Comparison of ENCODE assay signal across 15 mouse cellular contexts in genomic region chr8:110918460-110918859, GRCm38 (mm10). TPM values are rescaled to one million over a fixed set of nuclear protein-coding genes. Genes with fewer than 3 reads are reported as not detected.
DNase-seq lines count a peak whose midpoint lies in the region; ATAC-seq and TF ChIP-seq lines count a peak whose summit lies in the region.
"Had no signal": no experiment of that assay in that cellular context is flagged by ENCODE, and none has a peak within 500 bp of the region (broad histone marks: within the 10 kb centered on the region; RNA-seq: fewer than 3 reads in every experiment).

No protein-coding gene starts in this region.

- no peaks in the 10 kb centered on the region for H3K27me3 ChIP-seq in kidney, adult 2 months (replicated peaks; ENCODE audit: control insufficient read depth, insufficient read depth, low read length)
- H3K27me3 ChIP-seq in liver, embryonic 12.5 days (replicated peaks): no peaks in the 10 kb centered on the region
- no peaks in the 10 kb centered on the region for H3K27me3 ChIP-seq in liver, embryonic 11.5 days (replicated peaks; ENCODE audit: control insufficient read depth, insufficient read depth, low read length)
- no peaks in the 10 kb centered on the region for H3K27me3 ChIP-seq in neural tube, embryonic 12.5 days (replicated peaks)
- no peaks in the 10 kb centered on the region; the same call in 1 of the 2 replicates for H3K27me3 ChIP-seq in splenic B cell, adult 2 months (ENCODE audit: control insufficient read depth, insufficient read depth, low read length, poor library complexity, severe bottlenecking)
- H3K27me3 ChIP-seq: forebrain, embryonic 15.5 days; heart, embryonic 13.5 days; hindbrain, embryonic 12.5 days; limb, embryonic 12.5 days; midbrain, embryonic 15.5 days had no signal

- no peak for ATAC-seq in liver, embryonic 12.5 days
- ATAC-seq in liver, embryonic 11.5 days (replicated peaks; ENCODE audit: low FRiP score): no peak
- no peak for ATAC-seq in neural tube, embryonic 12.5 days (ENCODE audit: low FRiP score, low read depth)

- WGBS in kidney, adult 2 months: 39% methylated on average over 8 of the region's 8 CpGs
- WGBS in liver, embryonic 12.5 days (ENCODE audit: insufficient replicate concordance): 64% methylated on average over 8 of the region's 8 CpGs
- 63% methylated on average over 8 of the region's 8 CpGs for WGBS in liver, embryonic 11.5 days
- 20% methylated on average over 8 of the region's 8 CpGs for WGBS in neural tube, embryonic 12.5 days

- peak overlapping the region; percentile 87; the same call in 1 of the 2 replicates for H3K4me2 ChIP-seq in liver, embryonic 12.5 days
- H3K4me2 ChIP-seq in liver, embryonic 11.5 days: no peak overlapping the region
- H3K4me2 ChIP-seq in neural tube, embryonic 12.5 days (replicated peaks): peak overlapping the region; percentile 88

- H3K9me3 ChIP-seq in liver, embryonic 12.5 days (replicated peaks): no peaks in the 10 kb centered on the region
- no peaks in the 10 kb centered on the region for H3K9me3 ChIP-seq in liver, embryonic 11.5 days (ENCODE audit: control insufficient read depth, low read length)
- H3K9me3 ChIP-seq in neural tube, embryonic 12.5 days: no peaks in the 10 kb centered on the region
- H3K9me3 ChIP-seq: forebrain, embryonic 15.5 days; heart, embryonic 13.5 days; hindbrain, embryonic 12.5 days; limb, embryonic 12.5 days; midbrain, embryonic 15.5 days had no signal

- no peak overlapping the region for H3K9ac ChIP-seq in liver, embryonic 12.5 days
- H3K9ac ChIP-seq in liver, embryonic 11.5 days (ENCODE audit: low read depth, low read length): no peak overlapping the region
- H3K9ac ChIP-seq in neural tube, embryonic 12.5 days: no peak overlapping the region
- H3K9ac ChIP-seq: limb, embryonic 12.5 days had no signal

- peak overlapping the region; percentile 19 for H3K27ac ChIP-seq in kidney, adult 2 months (ENCODE audit: insufficient read depth, low read depth, low read length)
- no peak overlapping the region for H3K27ac ChIP-seq in liver, embryonic 12.5 days
- H3K27ac ChIP-seq in liver, embryonic 11.5 days (ENCODE audit: low read depth, low read length): no peak overlapping the region
- no peak overlapping the region for H3K27ac ChIP-seq in neural tube, embryonic 12.5 days
- H3K27ac ChIP-seq: heart, embryonic 13.5 days; hindbrain, embryonic 12.5 days; limb, embryonic 12.5 days had no signal

- no peak for TF ChIP-seq CTCF in kidney, adult 2 months (conservative IDR thresholded peaks at IDR 0.05; ENCODE audit: insufficient read depth, insufficient read length, low read depth, low read length)

- H3K36me3 ChIP-seq in kidney, adult 2 months (ENCODE audit: control insufficient read depth, insufficient read depth, low read length): no peaks in the 10 kb centered on the region
- peaks cover 17% of the 10 kb centered on the region for H3K36me3 ChIP-seq in liver, embryonic 12.5 days
- H3K36me3 ChIP-seq in liver, embryonic 11.5 days (ENCODE audit: control insufficient read depth, insufficient read depth, low read length): no peaks in the 10 kb centered on the region
- H3K36me3 ChIP-seq in neural tube, embryonic 12.5 days: no peaks in the 10 kb centered on the region
- no peaks in the 10 kb centered on the region for H3K36me3 ChIP-seq in splenic B cell, adult 2 months (ENCODE audit: control insufficient read depth, insufficient read depth, low read length, poor library complexity, severe bottlenecking)
- H3K36me3 ChIP-seq: forebrain, embryonic 15.5 days; midbrain, embryonic 15.5 days had no signal

- no peak overlapping the region for H3K4me3 ChIP-seq in kidney, adult 2 months (ENCODE audit: insufficient read depth, low read depth, low read length)
- H3K4me3 ChIP-seq in liver, embryonic 12.5 days: no peak overlapping the region
- H3K4me3 ChIP-seq in liver, embryonic 11.5 days (ENCODE audit: low read depth, low read length): no peak overlapping the region
- no peak overlapping the region for H3K4me3 ChIP-seq in neural tube, embryonic 12.5 days

- no peak for DNase-seq in kidney, adult 2 months
- DNase-seq in kidney, adult 9 months: no peak
- DNase-seq in liver, embryonic 11.5 days (ENCODE audit: low spot score): no peak
- DNase-seq in neural tube, embryonic 10.5 days (ENCODE audit: extremely low spot score, low spot score): no peak
- DNase-seq in splenic B cell, adult 2 months (ENCODE audit: low read depth, low spot score): peak; percentile 54
- DNase-seq in heart, postnatal 10 days: no peak
- DNase-seq: lung, adult 2 months; thymus, adult 2 months had no signal

- intact Hi-C loops in heart, postnatal 10 days (cut with DNase I): no loop called here

- peaks cover 15% of the 10 kb centered on the region; the same call in 1 of the 2 replicates for H3K4me1 ChIP-seq in kidney, adult 2 months (ENCODE audit: control insufficient read depth, insufficient read depth, low read length)
- H3K4me1 ChIP-seq in liver, embryonic 12.5 days: peaks cover 53% of the 10 kb centered on the region
- peaks cover 25% of the 10 kb centered on the region for H3K4me1 ChIP-seq in liver, embryonic 11.5 days (replicated peaks; ENCODE audit: control insufficient read depth, insufficient read depth, low read length)
- H3K4me1 ChIP-seq in neural tube, embryonic 12.5 days: peaks cover 33% of the 10 kb centered on the region

- TF ChIP-seq POLR2A in kidney, adult 2 months (IDR thresholded peaks at IDR 0.05; ENCODE audit: low read depth, low read length): no peak

RNA-seq across cellular contexts. Expression of gene St3gal2, which starts 1.3 kb away (rescaled TPM):
- polyA plus RNA-seq in kidney, adult 2 months (2012; rRNA removed): 27.3 and 28.6 TPM in 2 replicates
- polyA plus RNA-seq in liver, embryonic 12.5 days (2016; fragmentation: Nextera tagmentation; extraction: Ambion mirVana): 36.7 and 40.3 TPM in 2 replicates
- polyA plus RNA-seq in liver, embryonic 11.5 days (2014; fragmentation: Nextera tagmentation; extraction: Ambion mirVana): 21.9 and 22.0 TPM in 2 replicates
- 35.0 and 37.1 TPM in 2 replicates for polyA plus RNA-seq in neural tube, embryonic 12.5 days (2016; fragmentation: Nextera tagmentation; extraction: Ambion mirVana)
- 10 to 100 TPM; 34.4 to 45.3 TPM for total RNA-seq in heart, postnatal 10 days (2021)

RNA-seq across cellular contexts. Expression of gene Fuk, which starts 16.2 kb away (rescaled TPM):
- 17.9 and 21.3 TPM in 2 replicates for polyA plus RNA-seq in kidney, adult 2 months (2012; rRNA removed)
- polyA plus RNA-seq in liver, embryonic 12.5 days (2016; fragmentation: Nextera tagmentation; extraction: Ambion mirVana): 5.1 and 5.7 TPM in 2 replicates
- polyA plus RNA-seq in liver, embryonic 11.5 days (2014; fragmentation: Nextera tagmentation; extraction: Ambion mirVana): 6.8 and 9.0 TPM in 2 replicates
- polyA plus RNA-seq in neural tube, embryonic 12.5 days (2016; fragmentation: Nextera tagmentation; extraction: Ambion mirVana): 9.9 and 11.9 TPM in 2 replicates
- total RNA-seq in heart, postnatal 10 days (2021): 1 to 10 TPM; 6.8 to 8.6 TPM
